Mouse (Mus musculus): ENCODE results near the gene Zc3h18.

DNA sequence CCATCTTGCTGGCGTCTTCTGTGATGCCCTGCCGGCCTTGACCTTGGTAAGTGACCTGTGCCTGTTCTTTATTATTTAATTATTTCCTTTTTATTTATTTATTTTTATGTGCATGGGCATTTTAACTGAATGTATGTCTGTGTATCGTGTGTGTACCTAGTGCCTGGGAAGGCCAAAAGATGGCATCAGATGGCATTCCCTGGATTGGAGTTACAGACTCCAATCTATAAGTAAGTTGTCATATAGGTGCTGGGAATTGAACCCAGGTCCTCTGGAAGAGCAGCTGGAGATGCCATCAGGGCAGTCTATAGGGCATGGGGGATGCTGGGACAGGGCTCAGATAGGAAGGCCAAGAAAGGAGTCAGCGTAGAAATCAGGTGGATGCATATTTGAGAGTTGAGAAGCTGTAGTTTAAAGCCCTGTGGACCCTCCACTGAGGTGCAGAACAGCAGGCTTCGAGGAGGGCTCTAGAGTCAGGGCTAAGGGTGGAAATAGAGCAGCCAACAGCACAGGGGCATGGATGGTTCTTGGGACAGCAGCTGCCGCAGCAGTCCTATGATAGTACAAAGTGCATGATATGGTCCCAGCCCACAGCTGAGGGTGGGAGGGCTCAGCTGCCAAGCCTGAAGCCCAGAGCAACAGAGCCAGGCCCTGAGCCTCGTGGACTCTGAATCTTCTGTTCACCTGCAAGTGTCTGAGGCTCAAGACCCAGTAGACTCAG, 15.6 kb upstream of the Zc3h18 start, which contains the start of gene Trhr2:
- TF ChIP-seq CTCF (IDR thresholded peaks at IDR 0.05) (no peak), POLR2A (IDR thresholded peaks at IDR 0.05; ENCODE audit: insufficient read depth, low read depth, low read length) (no peak), EP300 (IDR thresholded peaks at IDR 0.05; ENCODE audit: insufficient read depth, low read depth, low read length) (no peak)
